Mouse (Mus musculus): ENCODE measurements around the gene Mpdz. TPM values are rescaled to one million over a fixed set of nuclear protein-coding genes. Genes with fewer than 3 reads are reported as not detected.

Gene Mpdz
- polyA plus RNA-seq, 1 experiment from 2014 or later, result 51.3 TPM

DNA sequence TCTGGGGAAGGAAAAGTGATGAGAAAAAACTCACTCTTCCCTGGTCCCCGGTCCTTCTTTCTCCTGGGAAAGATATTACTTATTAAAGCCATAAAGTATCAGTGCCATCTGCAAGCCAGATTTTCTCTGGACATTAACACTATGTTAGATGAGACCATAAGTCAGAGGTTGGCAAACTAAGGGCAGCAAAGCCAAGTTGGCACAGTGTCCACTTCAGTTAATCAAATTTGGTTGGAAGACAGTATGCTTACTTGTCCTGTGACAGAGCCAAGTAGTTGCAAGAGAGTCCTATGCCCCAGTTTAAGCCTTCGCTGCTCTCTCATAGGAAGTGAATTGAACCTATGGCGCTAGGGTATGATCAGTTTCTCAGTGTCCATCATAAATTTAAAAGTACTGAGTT lies 159.0 kb downstream of the Mpdz start:
- ATAC-seq (ENCODE audit: insufficient read depth, low FRiP score, low TSS enrichment) (no peak), DNase-seq (ENCODE audit: low spot score) (no peak)
- Histone ChIP-seq H3K4me1 (ENCODE audit: control insufficient read depth, insufficient read depth, low read length) (no peaks in the 10 kb centered on the region), H3K9me3 (ENCODE audit: control insufficient read depth, low read length) (no peaks in the 10 kb centered on the region), H3K27me3 (ENCODE audit: control insufficient read depth, insufficient read depth, low read length) (no peaks in the 10 kb centered on the region), H3K4me2 (ENCODE audit: low read depth) (no peak overlapping the region), H3K27ac (ENCODE audit: low read depth, low read length) (no peak overlapping the region), H3K36me3 (ENCODE audit: control insufficient read depth, insufficient read depth, low read length) (no peaks in the 10 kb centered on the region), H3K9ac (ENCODE audit: low read length) (no peak overlapping the region), H3K4me3 (ENCODE audit: low read depth, low read length) (no peak overlapping the region)
- WGBS, result 96% methylated on average over 3 of the region's 3 CpGs

DNA sequence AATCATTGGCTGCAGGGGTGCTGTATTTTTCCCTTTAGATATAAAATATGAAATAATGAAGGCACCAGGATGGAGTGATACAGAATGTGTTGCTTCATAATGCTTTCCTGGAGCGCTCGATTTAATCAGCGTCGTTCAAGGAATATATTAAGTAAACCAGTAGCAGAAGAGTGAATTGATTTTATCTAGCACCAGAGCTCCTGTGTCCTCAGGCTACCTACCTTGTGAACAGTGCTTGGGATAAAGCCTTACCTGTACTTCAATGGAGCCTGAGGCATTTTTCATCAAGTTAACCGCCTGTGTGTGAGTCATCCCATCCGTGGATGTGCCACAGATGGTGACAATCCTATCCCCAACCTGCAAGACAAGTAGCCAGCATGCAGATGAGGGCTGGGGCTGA lies 159.5 kb downstream of the Mpdz start:
- Histone ChIP-seq H3K9me3 (ENCODE audit: control insufficient read depth, low read length) (no peaks in the 10 kb centered on the region), H3K4me3 (ENCODE audit: low read depth, low read length) (no peak overlapping the region), H3K4me1 (ENCODE audit: control insufficient read depth, insufficient read depth, low read length) (no peaks in the 10 kb centered on the region), H3K4me2 (ENCODE audit: low read depth) (no peak overlapping the region), H3K9ac (ENCODE audit: low read length) (no peak overlapping the region), H3K36me3 (ENCODE audit: control insufficient read depth, insufficient read depth, low read length) (no peaks in the 10 kb centered on the region), H3K27ac (ENCODE audit: low read depth, low read length) (no peak overlapping the region), H3K27me3 (ENCODE audit: control insufficient read depth, insufficient read depth, low read length) (no peaks in the 10 kb centered on the region)
- no peak for DNase-seq (ENCODE audit: low spot score)
- ATAC-seq (ENCODE audit: insufficient read depth, low FRiP score, low TSS enrichment), result no peak
- WGBS, result 95% methylated on average over 6 of the region's 6 CpGs

GRCm38 (mm10) chr4:81280098-81280497 lies 162.5 kb downstream of the Mpdz start:
- DNase-seq (ENCODE audit: low spot score) (no peak), ATAC-seq (ENCODE audit: insufficient read depth, low FRiP score, low TSS enrichment) (no peak)
- 54% methylated on average over 4 of the region's 4 CpGs for WGBS
- no peak overlapping the region for H3K9ac ChIP-seq (ENCODE audit: low read length)
- no peaks in the 10 kb centered on the region for H3K36me3 ChIP-seq (ENCODE audit: control insufficient read depth, insufficient read depth, low read length)
- no peaks in the 10 kb centered on the region for H3K27me3 ChIP-seq (ENCODE audit: control insufficient read depth, insufficient read depth, low read length)
- no peaks in the 10 kb centered on the region for H3K4me1 ChIP-seq (ENCODE audit: control insufficient read depth, insufficient read depth, low read length)
- H3K9me3 ChIP-seq (ENCODE audit: control insufficient read depth, low read length), result no peaks in the 10 kb centered on the region
- H3K4me3 ChIP-seq (ENCODE audit: low read depth, low read length), result no peak overlapping the region
- no peak overlapping the region for H3K4me2 ChIP-seq (ENCODE audit: low read depth)
- H3K27ac ChIP-seq (ENCODE audit: low read depth, low read length), result no peak overlapping the region

GRCm38 (mm10) chr4:81279451-81279850 lies 163.2 kb downstream of the Mpdz start:
- no peaks in the 10 kb centered on the region for H3K4me1 ChIP-seq (ENCODE audit: control insufficient read depth, insufficient read depth, low read length)
- ATAC-seq (ENCODE audit: insufficient read depth, low FRiP score, low TSS enrichment) (no peak), DNase-seq (ENCODE audit: low spot score) (no peak)
- H3K4me3 ChIP-seq (ENCODE audit: low read depth, low read length), result no peak overlapping the region
- no peak overlapping the region for H3K27ac ChIP-seq (ENCODE audit: low read depth, low read length)
- H3K4me2 ChIP-seq (ENCODE audit: low read depth), result no peak overlapping the region
- H3K9me3 ChIP-seq (ENCODE audit: control insufficient read depth, low read length), result no peaks in the 10 kb centered on the region
- no peaks in the 10 kb centered on the region for H3K36me3 ChIP-seq (ENCODE audit: control insufficient read depth, insufficient read depth, low read length)
- no peak overlapping the region for H3K9ac ChIP-seq (ENCODE audit: low read length)
- no peaks in the 10 kb centered on the region for H3K27me3 ChIP-seq (ENCODE audit: control insufficient read depth, insufficient read depth, low read length)
- 77% methylated on average over 5 of the region's 5 CpGs for WGBS

DNA sequence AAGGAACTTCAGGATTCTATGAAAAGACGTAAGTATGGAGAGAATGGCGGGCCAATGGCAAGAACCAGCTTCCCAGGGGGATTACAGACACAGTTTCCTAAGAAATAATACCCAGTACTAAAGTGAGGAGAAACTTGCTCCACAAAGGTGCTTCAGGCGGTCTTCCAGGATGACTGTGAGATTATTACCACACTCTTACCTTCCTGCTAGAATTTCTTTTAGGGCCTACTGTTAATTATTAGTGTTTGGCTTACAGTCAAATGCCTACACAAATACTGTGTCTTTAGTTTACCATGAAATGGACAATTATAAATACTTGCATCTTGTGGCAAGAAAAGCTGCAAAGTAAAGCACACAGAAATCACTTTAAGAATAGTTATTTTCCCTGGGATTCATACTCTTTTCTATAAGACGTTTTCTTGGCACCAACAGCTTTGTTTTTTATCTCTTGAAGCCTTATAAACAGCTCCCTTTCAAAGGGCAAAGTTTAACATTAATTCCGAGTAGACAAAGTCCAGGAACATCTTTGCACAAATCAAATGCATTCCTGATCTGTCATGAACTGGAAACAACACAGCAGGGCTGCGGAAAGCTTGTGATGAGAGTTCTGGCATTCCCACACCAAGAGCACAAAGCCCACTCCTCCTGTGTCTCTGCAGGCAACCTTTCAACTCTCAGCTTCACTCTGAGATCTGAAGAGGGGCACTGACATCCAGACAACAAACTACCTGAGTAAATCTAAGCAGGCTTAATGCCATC lies 166.5 kb downstream of the Mpdz start:
- H3K27me3 ChIP-seq (ENCODE audit: control insufficient read depth, insufficient read depth, low read length), result no peaks in the 10 kb centered on the region
- ATAC-seq (ENCODE audit: insufficient read depth, low FRiP score, low TSS enrichment) (no peak), DNase-seq (ENCODE audit: low spot score) (no peak)
- H3K9me3 ChIP-seq (ENCODE audit: control insufficient read depth, low read length), result no peaks in the 10 kb centered on the region
- no peaks in the 10 kb centered on the region for H3K4me1 ChIP-seq (ENCODE audit: control insufficient read depth, insufficient read depth, low read length)
- WGBS, result 54% methylated on average over 6 of the region's 6 CpGs
- H3K36me3 ChIP-seq (ENCODE audit: control insufficient read depth, insufficient read depth, low read length), result no peaks in the 10 kb centered on the region
- H3K27ac ChIP-seq (ENCODE audit: low read depth, low read length), result no peak overlapping the region
- no peak overlapping the region for H3K4me3 ChIP-seq (ENCODE audit: low read depth, low read length)
- no peak overlapping the region for H3K4me2 ChIP-seq (ENCODE audit: low read depth)
- no peak overlapping the region for H3K9ac ChIP-seq (ENCODE audit: low read length)

GRCm38 (mm10) chr4:81273067-81273466 lies 169.5 kb downstream of the Mpdz start:
- ATAC-seq (ENCODE audit: insufficient read depth, low FRiP score, low TSS enrichment) (no peak), DNase-seq (ENCODE audit: low spot score) (no peak)
- no peaks in the 10 kb centered on the region for H3K4me1 ChIP-seq (ENCODE audit: control insufficient read depth, insufficient read depth, low read length)
- H3K36me3 ChIP-seq (ENCODE audit: control insufficient read depth, insufficient read depth, low read length), result no peaks in the 10 kb centered on the region
- no peak overlapping the region for H3K4me3 ChIP-seq (ENCODE audit: low read depth, low read length)
- WGBS, result 94% methylated on average over 2 of the region's 2 CpGs
- no peak overlapping the region for H3K9ac ChIP-seq (ENCODE audit: low read length)
- no peak overlapping the region for H3K4me2 ChIP-seq (ENCODE audit: low read depth)
- H3K27ac ChIP-seq (ENCODE audit: low read depth, low read length), result no peak overlapping the region
- no peaks in the 10 kb centered on the region for H3K27me3 ChIP-seq (ENCODE audit: control insufficient read depth, insufficient read depth, low read length)
- H3K9me3 ChIP-seq (ENCODE audit: control insufficient read depth, low read length), result no peaks in the 10 kb centered on the region

DNA sequence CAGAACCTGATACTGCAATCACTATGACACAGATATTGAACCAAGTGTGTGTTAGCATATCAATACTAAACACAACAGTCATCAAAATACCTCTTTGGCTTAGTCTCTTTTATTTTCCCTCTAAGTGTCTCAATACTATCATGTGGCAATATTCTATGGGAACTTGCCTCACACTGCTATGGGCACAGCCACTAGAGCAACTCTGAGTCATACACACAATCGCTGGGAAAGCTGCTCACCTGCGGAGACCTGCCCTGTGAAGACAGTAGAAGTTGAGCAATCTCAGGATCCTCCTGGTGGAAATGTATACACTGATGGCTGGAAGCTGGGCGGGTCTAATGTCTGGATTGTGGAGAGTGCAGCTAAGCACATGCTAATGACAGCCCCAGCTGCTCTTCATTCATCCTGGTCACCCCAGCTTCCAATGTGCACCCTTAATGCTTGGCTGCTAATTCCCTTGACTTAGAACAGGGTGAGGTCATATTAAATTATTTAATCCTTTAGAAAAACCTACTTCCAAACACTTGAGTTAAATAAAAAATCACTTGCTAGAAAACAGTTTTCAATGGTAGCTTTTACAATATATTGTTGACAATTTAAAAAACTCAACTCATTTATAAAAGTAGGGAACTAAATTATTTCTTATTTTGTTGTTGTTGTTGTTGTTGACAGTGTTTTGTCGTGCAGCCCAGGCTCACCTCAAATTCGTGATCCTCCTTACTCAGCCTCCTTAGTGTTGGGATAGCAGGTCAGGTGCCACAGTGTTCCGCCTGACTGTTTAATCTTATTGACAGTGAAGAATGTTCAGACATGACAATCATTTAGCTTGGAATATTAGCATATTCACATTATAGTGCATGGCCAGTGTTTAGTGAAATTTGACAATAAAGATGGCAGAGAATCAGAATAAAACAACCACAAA lies 189.5 kb downstream of the Mpdz start:
- no peak overlapping the region for H3K4me2 ChIP-seq (ENCODE audit: low read depth)
- no peak overlapping the region for H3K4me3 ChIP-seq (ENCODE audit: low read depth, low read length)
- ATAC-seq (ENCODE audit: insufficient read depth, low FRiP score, low TSS enrichment) (no peak), DNase-seq (ENCODE audit: low spot score) (no peak)
- H3K9ac ChIP-seq (ENCODE audit: low read length), result no peak overlapping the region
- H3K36me3 ChIP-seq (ENCODE audit: control insufficient read depth, insufficient read depth, low read length), result no peaks in the 10 kb centered on the region
- H3K27me3 ChIP-seq (ENCODE audit: control insufficient read depth, insufficient read depth, low read length), result no peaks in the 10 kb centered on the region
- H3K4me1 ChIP-seq (ENCODE audit: control insufficient read depth, insufficient read depth, low read length), result no peaks in the 10 kb centered on the region
- no peaks in the 10 kb centered on the region for H3K9me3 ChIP-seq (ENCODE audit: control insufficient read depth, low read length)
- H3K27ac ChIP-seq (ENCODE audit: low read depth, low read length), result no peak overlapping the region
- 79% methylated on average over 6 of the region's 6 CpGs for WGBS

- Histone ChIP-seq H3K27me3 (ENCODE audit: control insufficient read depth, insufficient read depth, low read length) (no peaks in the 10 kb centered on the region), H3K9me3 (ENCODE audit: control insufficient read depth, low read length) (no peaks in the 10 kb centered on the region), H3K36me3 (ENCODE audit: control insufficient read depth, insufficient read depth, low read length) (no peaks in the 10 kb centered on the region), H3K4me1 (ENCODE audit: control insufficient read depth, insufficient read depth, low read length) (no peaks in the 10 kb centered on the region), H3K9ac (ENCODE audit: low read length) (no peak overlapping the region), H3K27ac (ENCODE audit: low read depth, low read length) (no peak overlapping the region), H3K4me3 (ENCODE audit: low read depth, low read length) (no peak overlapping the region), H3K4me2 (ENCODE audit: low read depth) (no peak overlapping the region)
- DNase-seq (ENCODE audit: low spot score) (no peak), ATAC-seq (ENCODE audit: insufficient read depth, low FRiP score, low TSS enrichment) (peak; percentile 45; the same call in 1 of the 2 replicates)
- 93% methylated on average over 1 of the region's 1 CpGs for WGBS
These were observed 190.3 kb downstream of the Mpdz start for GRCm38 (mm10) chr4:81252334-81252733.

Measured in neural tube, embryonic 11.5 days (tissue).